Mouse (Mus musculus) heart, embryonic 14.5 days (tissue): ENCODE results near the gene Sept11. TPM values are rescaled to one million over a fixed set of nuclear protein-coding genes. Genes with fewer than 3 reads are reported as not detected.
A peak's percentile ranks its signal among the peaks of the same experiment; 100 is the strongest.

ENCODE experiments used
- ATAC-seq: fragments of 200-750 bp; cut with Nextera tagmentation; 2 replicates; pipeline ENCODE4 v1.8.0; 2017; ENCODE audit warnings: low read depth, moderate TSS enrichment; ENCODE audit not compliant: insufficient number of reproducible peaks, insufficient read depth, low FRiP score
- H3K27ac ChIP-seq, 2 experiments: fragments of 200-500 bp in 1 of 2; fragments of 300-500 bp in 1 of 2; sonication (generic) in 1 of 2; replicated peaks in 1 of 2; 2 replicates each; pipeline ENCODE4 v1.5.1; 2012 to 2014; ENCODE audit warnings: low read depth in 2 of 2, low read length in 2 of 2, control low read depth in 1 of 2, mild to moderate bottlenecking in 1 of 2, mixed read lengths in 1 of 2; ENCODE audit not compliant: control insufficient read depth in 1 of 2, insufficient read depth in 1 of 2
- H3K27me3 ChIP-seq: fragments of 300-500 bp; sonication (generic); 2 replicates; pipeline ENCODE4 v1.6.1; 2014; ENCODE audit warnings: mild to moderate bottlenecking, low read length, control low read depth; ENCODE audit not compliant: control insufficient read depth, insufficient read depth
- H3K36me3 ChIP-seq: fragments of 300-500 bp; sonication (generic); 2 replicates; pipeline ENCODE4 v1.6.1; 2014; ENCODE audit warnings: mild to moderate bottlenecking, control low read depth, low read length, mixed read lengths; ENCODE audit not compliant: control insufficient read depth, insufficient read depth
- H3K4me1 ChIP-seq, 2 experiments: fragments of 200-500 bp in 1 of 2; fragments of 300-500 bp in 1 of 2; sonication (generic) in 1 of 2; 2 replicates each; pipeline ENCODE4 v1.6.1; 2012 to 2014; ENCODE audit warnings: low read length in 2 of 2, control low read depth in 1 of 2, mixed read lengths in 1 of 2; ENCODE audit not compliant: control insufficient read depth in 2 of 2, insufficient read depth in 2 of 2
- H3K4me2 ChIP-seq: fragments of 300-500 bp; sonication (generic); 2 replicates; pipeline ENCODE4 v1.6.1; 2014; ENCODE audit warnings: mild to moderate bottlenecking, low read length
- H3K4me3 ChIP-seq, 2 experiments: fragments of 200-500 bp in 1 of 2; fragments of 300-500 bp in 1 of 2; sonication (generic) in 1 of 2; 2 replicates each; pipeline ENCODE4 v1.5.1; 2012 to 2014; ENCODE audit warnings: low read length in 2 of 2, mild to moderate bottlenecking in 2 of 2, control low read depth in 1 of 2, low read depth in 1 of 2, moderate library complexity in 1 of 2; ENCODE audit not compliant: control insufficient read depth in 1 of 2, insufficient read depth in 1 of 2
- H3K9ac ChIP-seq: fragments of 300-500 bp; sonication (generic); 2 replicates; pipeline ENCODE4 v1.6.1; 2014; ENCODE audit warnings: mild to moderate bottlenecking, low read length
- H3K9me3 ChIP-seq: fragments of 300-500 bp; sonication (generic); 2 replicates; pipeline ENCODE4 v1.6.1; 2016; ENCODE audit warnings: low read length, control low read depth; ENCODE audit not compliant: control insufficient read depth
- WGBS: fragments of 180-500 bp; shearing (Covaris S2); extraction: QIAGEN DNeasy Blood & Tissue Kit; methylation state at CpG from one replicate; pipeline ENCODE4 v1.1.7; 2014; 5-methylcytosine and 5-hydroxymethylcytosine counted together
- polyA plus RNA-seq: library from polyadenylated mRNA; unstranded; fragments of >200 nt; fragmentation: Nextera tagmentation; extraction: Ambion mirVana; gene quantifications from 2 replicates; pipeline ENCODE4 v1.2.1, GENCODE M21; 2014

The Sept11 gene
- polyA plus RNA-seq, 1 experiment from 2014 or later = 83.8 TPM

DNA sequence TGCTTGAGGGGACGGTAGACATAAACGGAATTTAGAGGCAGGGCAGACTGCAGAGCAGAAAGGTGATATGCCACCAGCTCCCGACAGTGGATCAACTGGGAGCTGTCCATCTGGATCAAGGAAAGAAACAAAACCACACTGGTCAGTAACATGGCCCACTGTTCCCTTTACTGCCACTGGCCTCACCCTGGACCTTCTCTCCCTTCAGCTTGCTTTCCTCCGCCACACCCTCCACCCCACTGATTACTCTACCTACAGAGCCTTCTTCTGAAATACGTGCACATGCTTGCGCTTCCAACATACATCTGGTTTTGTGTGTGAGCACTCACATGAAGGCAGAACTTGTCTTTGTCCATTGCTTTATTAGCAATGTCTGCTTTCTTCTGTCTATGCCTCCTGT is 90.1 kb downstream of the Sept11 start:
- H3K27me3 ChIP-seq = no peaks in the 10 kb centered on the region
- no peak for ATAC-seq
- no peak overlapping the region for H3K4me2 ChIP-seq
- no peaks in the 10 kb centered on the region for H3K4me1 ChIP-seq
- no peak overlapping the region for H3K4me3 ChIP-seq
- no peak overlapping the region for H3K27ac ChIP-seq
- peaks cover 89% of the 10 kb centered on the region for H3K36me3 ChIP-seq
- H3K9ac ChIP-seq = no peak overlapping the region
- H3K9me3 ChIP-seq = no peaks in the 10 kb centered on the region
- WGBS = 79% methylated on average over 6 of the region's 6 CpGs

DNA sequence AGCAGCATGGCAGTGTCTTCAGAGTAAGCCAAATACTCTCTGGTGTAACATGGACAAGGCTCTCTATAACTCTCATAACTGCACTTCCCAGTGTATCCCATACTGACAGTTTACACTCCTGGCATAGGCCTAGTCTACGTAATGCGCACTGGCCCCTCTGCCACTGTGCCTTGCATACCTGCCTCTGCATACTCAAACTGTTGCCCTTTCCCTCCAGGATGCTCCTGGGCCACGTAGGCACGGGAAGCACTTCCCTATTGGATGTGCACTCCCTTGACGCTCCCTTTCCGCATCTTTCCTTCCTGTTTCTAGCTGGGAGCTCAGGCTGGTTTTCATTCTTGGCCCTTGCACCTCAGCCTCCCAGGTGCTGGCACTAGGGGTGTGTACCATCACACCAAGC is 91.3 kb downstream of the Sept11 start:
- peaks cover 90% of the 10 kb centered on the region for H3K36me3 ChIP-seq
- H3K4me1 ChIP-seq = no peaks in the 10 kb centered on the region
- H3K4me2 ChIP-seq = no peak overlapping the region
- no peak overlapping the region for H3K9ac ChIP-seq
- no peak overlapping the region for H3K4me3 ChIP-seq
- H3K27me3 ChIP-seq = no peaks in the 10 kb centered on the region
- no peak overlapping the region for H3K27ac ChIP-seq
- WGBS = 87% methylated on average over 6 of the region's 6 CpGs
- H3K9me3 ChIP-seq = no peaks in the 10 kb centered on the region
- no peak for ATAC-seq

DNA sequence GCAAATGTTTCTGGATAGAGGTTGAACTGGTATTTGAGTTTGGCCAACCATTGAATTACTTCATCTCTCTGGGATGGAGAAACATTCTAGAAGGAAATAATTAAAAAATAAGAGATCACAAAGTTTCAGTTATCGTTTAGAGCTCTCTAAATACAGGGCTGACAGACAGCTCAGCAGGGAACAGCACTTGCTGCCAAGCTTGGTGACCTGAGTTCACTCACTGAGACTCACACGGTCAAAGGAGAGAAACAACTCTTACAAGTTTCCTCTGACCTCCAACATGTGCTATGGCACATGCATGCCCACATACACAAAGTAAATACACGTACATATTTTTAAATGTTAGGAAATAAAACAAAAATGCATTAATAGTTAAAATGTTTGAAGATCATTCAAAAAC is 96.4 kb downstream of the Sept11 start:
- Histone ChIP-seq H3K4me2 (no peak overlapping the region), H3K36me3 (peaks cover 74% of the 10 kb centered on the region), H3K9ac (no peak overlapping the region), H3K4me3 (no peak overlapping the region), H3K9me3 (no peaks in the 10 kb centered on the region), H3K27me3 (no peaks in the 10 kb centered on the region), H3K4me1 (no peaks in the 10 kb centered on the region), H3K27ac (no peak overlapping the region)
- no peak for ATAC-seq
- 75% methylated on average over 3 of the region's 3 CpGs for WGBS

DNA sequence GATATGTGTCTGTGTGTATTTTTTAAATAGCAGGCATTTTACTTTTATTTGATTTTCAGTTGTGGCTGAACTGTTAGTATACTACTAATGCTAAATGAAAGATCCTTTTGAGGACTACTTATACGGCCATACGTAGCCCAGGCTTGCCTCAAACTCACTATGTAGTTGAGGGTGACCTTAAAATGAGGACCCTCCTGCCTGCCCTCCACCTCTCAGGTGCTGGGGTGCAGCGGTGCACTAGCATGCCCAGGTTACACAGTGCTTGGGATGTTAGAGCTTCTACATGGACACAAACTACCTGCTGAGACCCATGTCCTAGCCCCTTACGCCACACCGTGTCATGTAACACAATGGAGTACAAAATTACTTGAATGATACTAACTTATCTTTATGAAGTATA is 97.2 kb downstream of the Sept11 start:
- Histone ChIP-seq H3K27me3 (no peaks in the 10 kb centered on the region), H3K4me3 (no peak overlapping the region), H3K4me1 (no peaks in the 10 kb centered on the region), H3K9me3 (no peaks in the 10 kb centered on the region), H3K27ac (no peak overlapping the region), H3K4me2 (no peak overlapping the region), H3K9ac (no peak overlapping the region), H3K36me3 (peaks cover 72% of the 10 kb centered on the region)
- 91% methylated on average over 5 of the region's 5 CpGs for WGBS
- ATAC-seq = no peak

DNA sequence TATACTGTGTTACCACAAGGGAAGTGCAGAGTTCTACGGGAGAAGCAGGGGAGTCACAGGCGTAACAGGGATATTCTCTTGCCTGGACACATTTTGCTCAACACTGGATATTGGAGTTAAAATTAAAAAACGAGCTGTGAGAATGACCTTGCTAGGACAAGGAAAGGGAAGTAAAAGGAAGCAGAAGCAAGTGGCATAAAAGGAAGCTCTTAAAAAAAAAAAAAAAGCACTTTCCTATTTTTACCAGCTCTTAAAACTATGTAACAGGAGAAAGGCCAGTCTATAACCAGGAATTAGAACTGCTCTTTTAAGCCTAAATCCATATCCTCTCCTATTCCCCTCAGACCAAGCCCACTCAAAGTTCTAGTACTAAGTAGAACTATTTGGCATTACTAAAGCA is 105.0 kb downstream of the Sept11 start:
- Histone ChIP-seq H3K4me3 (no peak overlapping the region), H3K36me3 (peaks cover 80% of the 10 kb centered on the region), H3K9ac (no peak overlapping the region), H3K4me2 (no peak overlapping the region), H3K27me3 (no peaks in the 10 kb centered on the region), H3K9me3 (no peaks in the 10 kb centered on the region), H3K4me1 (peaks cover 0 to 13% of the 10 kb centered on the region in 2 experiments; a peak in 1 of 4 replicates), H3K27ac (no peak overlapping the region)
- WGBS = 79% methylated on average over 3 of the region's 3 CpGs
- no peak for ATAC-seq

DNA sequence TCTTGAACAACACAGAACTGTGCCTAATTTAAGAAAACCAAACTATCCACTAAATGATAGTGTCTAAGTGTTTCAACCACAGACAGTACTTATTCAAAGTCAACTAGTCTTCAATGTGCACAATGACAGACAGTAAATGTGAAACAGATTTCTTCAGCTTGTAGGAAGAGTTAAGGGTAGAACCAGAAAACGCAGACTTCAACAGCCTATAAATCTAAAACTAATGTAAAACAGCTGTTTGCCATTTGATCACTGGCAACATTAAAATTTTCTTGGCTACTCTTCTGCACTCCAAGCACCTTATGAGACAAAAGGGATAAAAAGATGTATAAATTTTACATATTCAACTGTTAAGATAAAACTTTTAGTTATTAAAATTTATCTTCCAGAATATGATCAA is 107.9 kb downstream of the Sept11 start:
- H3K4me2 ChIP-seq = no peak overlapping the region
- H3K27ac ChIP-seq = no peak overlapping the region
- H3K9me3 ChIP-seq = no peaks in the 10 kb centered on the region

DNA sequence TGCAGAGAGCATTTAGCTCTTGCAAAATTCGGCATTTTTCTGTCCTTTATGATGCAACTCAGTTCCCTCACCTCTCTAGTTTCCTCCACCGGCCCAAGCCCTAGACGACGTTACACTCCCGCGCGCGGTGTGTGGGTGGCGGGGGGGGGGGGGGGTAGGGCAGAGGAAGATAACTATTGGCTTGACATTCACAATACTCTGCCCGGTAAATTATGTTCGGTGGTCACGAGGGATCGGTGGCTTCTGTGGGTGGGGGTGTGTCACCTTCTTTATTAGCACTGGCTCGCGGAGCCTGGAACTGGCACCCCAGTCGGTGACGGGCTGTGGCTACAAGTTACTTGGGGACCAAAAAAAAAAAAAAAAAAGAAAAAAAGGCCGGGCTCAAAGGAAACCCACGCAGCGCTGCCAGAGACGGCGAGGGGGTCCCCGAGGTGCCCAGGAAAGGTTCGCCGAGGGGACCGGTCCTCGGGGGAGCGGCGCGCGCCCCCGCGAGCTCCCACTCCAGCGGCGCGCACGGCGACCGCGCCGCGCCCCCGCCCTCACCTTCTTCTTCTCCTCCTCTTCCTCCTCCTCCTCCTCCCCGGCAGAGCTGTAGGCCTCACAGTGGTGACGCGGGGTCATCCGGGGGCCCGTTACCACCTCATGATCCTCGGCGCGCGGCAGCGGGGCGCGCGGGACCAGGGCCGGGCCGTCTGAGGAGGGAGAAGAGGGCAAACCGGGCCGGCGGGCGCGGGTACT is 112.3 kb downstream of the Sept11 start:
- under 1% methylated on average over 53 of the region's 63 CpGs for WGBS
- Histone ChIP-seq H3K27ac (peak overlapping the region; percentile 57 to 94), H3K9ac (peak overlapping the region; percentile 98), H3K36me3 (peaks cover 17% of the 10 kb centered on the region), H3K4me3 (peak overlapping the region; percentile 90 to 97), H3K4me1 (peaks cover 0 to 23% of the 10 kb centered on the region in 2 experiments; a peak in 1 of 4 replicates), H3K9me3 (no peaks in the 10 kb centered on the region), H3K27me3 (no peaks in the 10 kb centered on the region), H3K4me2 (peak overlapping the region; percentile 93)
- ATAC-seq = peak; percentile 51

More for the DNA sequence above, 107.9 kb downstream of the Sept11 start:
- 90% methylated on average over 1 of the region's 1 CpGs for WGBS
- Histone ChIP-seq H3K27me3 (no peaks in the 10 kb centered on the region), H3K4me3 (no peak overlapping the region), H3K9ac (no peak overlapping the region), H3K36me3 (peaks cover 54% of the 10 kb centered on the region), H3K4me1 (peaks cover 0 to 26% of the 10 kb centered on the region in 2 experiments; a peak in 1 of 4 replicates)
- no peak for ATAC-seq
